Comparison of ENCODE assay signal across 28 mouse cellular contexts in genomic region chr4:138366561-138366960, GRCm38 (mm10). TPM values are rescaled to one million over a fixed set of nuclear protein-coding genes. Genes with fewer than 3 reads are reported as not detected.
DNase-seq lines count a peak whose midpoint lies in the region; ATAC-seq and TF ChIP-seq lines count a peak whose summit lies in the region.
"Had no signal": no experiment of that assay in that cellular context is flagged by ENCODE, and none has a peak within 500 bp of the region (broad histone marks: within the 10 kb centered on the region; RNA-seq: fewer than 3 reads in every experiment).

No protein-coding gene starts in this region.

- 29% methylated on average over 2 of the region's 2 CpGs for WGBS in liver, adult 2 months
- WGBS in liver, embryonic 11.5 days = 65% methylated on average over 2 of the region's 2 CpGs

- peak overlapping the region; percentile 88 for H3K9ac ChIP-seq in liver, adult 2 months (ENCODE audit: low read depth, low read length)
- H3K9ac ChIP-seq in liver, embryonic 11.5 days (ENCODE audit: low read depth, low read length) = no peak overlapping the region
- H3K9ac ChIP-seq: forebrain, embryonic 15.5 days; liver, embryonic 14.5 days; midbrain, embryonic 12.5 days; neural tube, embryonic 15.5 days had no signal

- peak; percentile 86 for DNase-seq in liver, adult 2 months (ENCODE audit: extremely low read depth, low read depth, low spot score)
- no peak for DNase-seq in liver, embryonic 11.5 days (ENCODE audit: low spot score)
- peak; percentile 70 to 84 for DNase-seq in kidney, adult 8-10 months
- DNase-seq in kidney, postnatal 25 days = peak; percentile 61 to 85
- no peak for DNase-seq in urinary bladder, postnatal 14 days (ENCODE audit: low spot score)
- DNase-seq in right cerebral cortex, adult 2 months (ENCODE audit: low spot score in 2 of 2) = no peak
- DNase-seq in lung, postnatal 10 days = no peak
- DNase-seq: adrenal gland, postnatal 14 days; cerebellum, adult 9-10 months; gastrocnemius, postnatal 10 days; layer of hippocampus, adult 9-11 months; right cerebral cortex, adult 18-20 months; thymus, adult 18-20 months; thymus, postnatal 36 days had no signal

- H3K27ac ChIP-seq in liver, adult 2 months (replicated peaks; ENCODE audit: insufficient read depth, low read depth, low read length) = peak overlapping the region; percentile 91
- H3K27ac ChIP-seq in liver, embryonic 11.5 days (ENCODE audit: low read depth, low read length) = no peak overlapping the region
- H3K27ac ChIP-seq: embryonic facial prominence, embryonic 10.5 days; forebrain, embryonic 15.5 days; hindbrain, postnatal 0 days; liver, embryonic 14.5 days; midbrain, embryonic 12.5 days; neural tube, embryonic 15.5 days had no signal

- no peaks in the 10 kb centered on the region for H3K27me3 ChIP-seq in liver, adult 2 months (ENCODE audit: control insufficient read depth, insufficient read depth, low read length)
- H3K27me3 ChIP-seq in liver, embryonic 11.5 days (replicated peaks; ENCODE audit: control insufficient read depth, insufficient read depth, low read length) = peaks cover 7% of the 10 kb centered on the region

- H3K4me3 ChIP-seq in liver, adult 2 months (ENCODE audit: insufficient read depth, low read depth, low read length) = peak overlapping the region; percentile 85; the same call in 1 of the 2 replicates
- H3K4me3 ChIP-seq in liver, embryonic 11.5 days (ENCODE audit: low read depth, low read length) = no peak overlapping the region
- H3K4me3 ChIP-seq: forebrain, embryonic 15.5 days; midbrain, embryonic 12.5 days; neural tube, embryonic 15.5 days had no signal

- ATAC-seq in liver, embryonic 11.5 days (replicated peaks; ENCODE audit: low FRiP score) = no peak
- ATAC-seq: CD4-positive, CD25-positive, alpha-beta regulatory T cell, adult 4 months; forebrain, embryonic 15.5 days; hindbrain, postnatal 0 days had no signal

- no peak for TF ChIP-seq CTCF in liver, adult 2 months (IDR thresholded peaks at IDR 0.05; ENCODE audit: low read depth, low read length)

- H3K36me3 ChIP-seq in liver, adult 2 months (ENCODE audit: control insufficient read depth, insufficient read depth, low read length) = no peaks in the 10 kb centered on the region
- H3K36me3 ChIP-seq in liver, embryonic 11.5 days (ENCODE audit: control insufficient read depth, insufficient read depth, low read length) = no peaks in the 10 kb centered on the region
- H3K36me3 ChIP-seq: embryonic facial prominence, embryonic 10.5 days; forebrain, embryonic 15.5 days; limb, embryonic 10.5 days; midbrain, embryonic 12.5 days; neural tube, embryonic 15.5 days had no signal

- TF ChIP-seq POLR2A in liver, adult 2 months (IDR thresholded peaks at IDR 0.05; ENCODE audit: extremely low read depth, insufficient read depth, low read length) = no peak

- H3K9me3 ChIP-seq in liver, embryonic 11.5 days (ENCODE audit: control insufficient read depth, low read length) = no peaks in the 10 kb centered on the region
- H3K9me3 ChIP-seq: embryonic facial prominence, embryonic 10.5 days; forebrain, embryonic 15.5 days; limb, embryonic 10.5 days; midbrain, embryonic 12.5 days; neural tube, embryonic 15.5 days had no signal

- H3K4me2 ChIP-seq in liver, embryonic 11.5 days = no peak overlapping the region
- H3K4me2 ChIP-seq: forebrain, embryonic 15.5 days; midbrain, embryonic 12.5 days had no signal

- H3K79me2 ChIP-seq in liver, adult 2 months (ENCODE audit: control insufficient read depth, insufficient read depth, low read length) = peaks cover 21% of the 10 kb centered on the region; the same call in 1 of the 2 replicates

- H3K4me1 ChIP-seq in liver, adult 2 months (ENCODE audit: control insufficient read depth, insufficient read depth, low read length) = peaks cover 22% of the 10 kb centered on the region
- H3K4me1 ChIP-seq in liver, embryonic 11.5 days (replicated peaks; ENCODE audit: control insufficient read depth, insufficient read depth, low read length) = peaks cover 16% of the 10 kb centered on the region

RNA-seq across cellular contexts. Expression of gene Cda, which starts 1.2 kb away (rescaled TPM):
- 4.5 and 4.8 TPM in 2 replicates for total RNA-seq in liver, adult 2 months (2014; rRNA removed)
- 33.1 and 34.1 TPM in 2 replicates for polyA plus RNA-seq in liver, adult 2 months (2012; rRNA removed)
- 6.6 and 7.2 TPM in 2 replicates for polyA plus RNA-seq in liver, embryonic 11.5 days (2014; fragmentation: Nextera tagmentation; extraction: Ambion mirVana)
- total RNA-seq: common myeloid progenitor, adult 5-6 weeks; granulocyte monocyte progenitor cell, adult 5-6 weeks had no signal
- polyA plus RNA-seq: CD4-positive, CD25-positive, alpha-beta regulatory T cell, adult 4 months had no signal

RNA-seq across cellular contexts. Expression of gene Fam43b, which starts 29.8 kb away (rescaled TPM):
- total RNA-seq in liver, adult 2 months (2014; rRNA removed) = not detected in 2 replicates
- polyA plus RNA-seq in liver, adult 2 months (2012; rRNA removed) = not detected in 2 replicates
- 0.12 and 0.21 TPM in 2 replicates for polyA plus RNA-seq in liver, embryonic 11.5 days (2014; fragmentation: Nextera tagmentation; extraction: Ambion mirVana)
- total RNA-seq: common myeloid progenitor, adult 5-6 weeks; granulocyte monocyte progenitor cell, adult 5-6 weeks had no signal
- polyA plus RNA-seq: CD4-positive, CD25-positive, alpha-beta regulatory T cell, adult 4 months; embryonic facial prominence, embryonic 10.5 days; heart, postnatal 0 days; hindbrain, embryonic 11.5 days; large intestine, adult 2 months; limb, embryonic 10.5 days; liver, embryonic 14.5 days; stomach, embryonic 16.5 days had no signal

RNA-seq across cellular contexts. Expression of gene Pink1, which starts 40.5 kb away (rescaled TPM):
- total RNA-seq in liver, adult 2 months (2014; rRNA removed) = 134 and 150 TPM in 2 replicates
- polyA plus RNA-seq in liver, adult 2 months (2012; rRNA removed) = 192 and 217 TPM in 2 replicates
- 15.6 and 17.0 TPM in 2 replicates for polyA plus RNA-seq in liver, embryonic 11.5 days (2014; fragmentation: Nextera tagmentation; extraction: Ambion mirVana)

Comparison
In these comparisons a context has a peak if more than half of its experiments do, and no peak if none do; other contexts are left out.
1. DNase-seq: peak in liver, adult 2 months (single experiment), kidney, adult 8-10 months (2 of 2) and kidney, postnatal 25 days (2 of 2); none in liver, embryonic 11.5 days (single experiment), urinary bladder, postnatal 14 days (single experiment), right cerebral cortex, adult 2 months (0 of 2) and lung, postnatal 10 days (single experiment).
2. RNA of gene Pink1, which starts 40.5 kb away (polyA plus RNA-seq): 192 to 217 TPM in liver, adult 2 months; 15.6 to 17.0 TPM in liver, embryonic 11.5 days; every median in the first group is over 10 times any median in the second.